Mouse (Mus musculus) MEL (cell line): ENCODE measurements at regions not wholly inside any gene's neighbourhood (a gene's known extent, or its start where the extent isn't known, plus 50 kb on each side); places are given as distances from the start of the nearest gene placed in this dataset.

Source experiments
- CTCF ChIP-seq, 3 experiments: IDR thresholded peaks in 2 of 3; conservative IDR thresholded peaks in 1 of 3; 2 replicates each; pipeline ENCODE4 v1.5.1; 2011 to 2012; ENCODE audit warnings: low read length in 3 of 3, low read depth in 2 of 3, mild to moderate bottlenecking in 2 of 3, improper control_type of control experiment in 1 of 3, inconsistent platforms in 1 of 3, mixed read lengths in 1 of 3, moderate library complexity in 1 of 3; ENCODE audit not compliant: control insufficient read depth in 1 of 3, insufficient read depth in 1 of 3, poor library complexity in 1 of 3, severe bottlenecking in 1 of 3
- E2F4 ChIP-seq: IDR thresholded peaks from 2 replicates; pipeline ENCODE4 v1.6.1; 2011; ENCODE audit warnings: low read depth, low read length, improper control_type of control experiment, borderline replicate concordance
- EP300 ChIP-seq, 2 experiments: IDR thresholded peaks; 2 replicates each; pipeline ENCODE4 v1.6.1; 2011; ENCODE audit warnings: improper control_type of control experiment in 2 of 2, low read length in 2 of 2, low read depth in 1 of 2, mild to moderate bottlenecking in 1 of 2
- GABPA ChIP-seq: IDR thresholded peaks from 2 replicates; pipeline ENCODE4 v1.6.1; 2012; ENCODE audit warnings: low read depth, mild to moderate bottlenecking, inconsistent platforms, low read length, improper control_type of control experiment, moderate library complexity
- MAZ ChIP-seq: IDR thresholded peaks from 2 replicates; pipeline ENCODE4 v1.6.1; 2012; ENCODE audit warnings: low read depth, mild to moderate bottlenecking, inconsistent platforms, low read length, improper control_type of control experiment
- POLR2A ChIP-seq, 2 experiments: IDR thresholded peaks; 2 replicates each; pipeline ENCODE4 v1.6.1; 2011 to 2012; ENCODE audit warnings: low read length in 2 of 2, mild to moderate bottlenecking in 2 of 2, control low read depth in 1 of 2, improper control_type of control experiment in 1 of 2, low read depth in 1 of 2, moderate library complexity in 1 of 2; ENCODE audit not compliant: control insufficient read depth in 1 of 2, insufficient read depth in 1 of 2, poor library complexity in 1 of 2
- UBTF ChIP-seq: IDR thresholded peaks from 2 replicates; pipeline ENCODE4 v1.6.1; 2012; ENCODE audit warnings: low read depth, mild to moderate bottlenecking, inconsistent platforms, low read length, improper control_type of control experiment, moderate library complexity, borderline replicate concordance; ENCODE audit not compliant: insufficient read depth
- USF2 ChIP-seq, 2 experiments: IDR thresholded peaks; 2 replicates each; pipeline ENCODE4 v1.6.1; 2011 to 2012; ENCODE audit warnings: improper control_type of control experiment in 2 of 2, low read length in 2 of 2, borderline replicate concordance in 1 of 2, inconsistent platforms in 1 of 2, low read depth in 1 of 2, mild to moderate bottlenecking in 1 of 2; ENCODE audit not compliant: insufficient read depth in 1 of 2
- ZMIZ1 ChIP-seq: IDR thresholded peaks from 2 replicates; pipeline ENCODE4 v1.6.1; 2012; ENCODE audit warnings: low read depth, mild to moderate bottlenecking, inconsistent platforms, low read length, improper control_type of control experiment, moderate library complexity

GRCm38 (mm10) chr17:83165140-83165539 lies 50.0 kb upstream of the Pkdcc start:
- TF ChIP-seq CTCF (IDR thresholded peaks at IDR 0.05 in 2 of 3, conservative IDR thresholded peaks at IDR 0.05 in 1 of 3; ENCODE audit: control insufficient read depth in 1 of 3, insufficient read depth in 1 of 3, low read depth in 2 of 3, low read length in 3 of 3, poor library complexity in 1 of 3, severe bottlenecking in 1 of 3): no peak
- no peak for TF ChIP-seq EP300 (IDR thresholded peaks at IDR 0.05; ENCODE audit: low read depth in 1 of 2, low read length in 2 of 2)
- TF ChIP-seq ZMIZ1: no peak
- no peak for TF ChIP-seq USF2 (IDR thresholded peaks at IDR 0.05; ENCODE audit: borderline replicate concordance in 1 of 2, insufficient read depth in 1 of 2, low read depth in 1 of 2, low read length in 2 of 2)
- TF ChIP-seq E2F4: no peak
- TF ChIP-seq GABPA: no peak
- no peak for TF ChIP-seq MAZ
- TF ChIP-seq UBTF: no peak
- no peak for TF ChIP-seq POLR2A (IDR thresholded peaks at IDR 0.05; ENCODE audit: control insufficient read depth in 1 of 2, insufficient read depth in 1 of 2, low read depth in 1 of 2, low read length in 2 of 2, poor library complexity in 1 of 2)
